Mouse (Mus musculus): ENCODE results near the gene Tspan7.

DNA sequence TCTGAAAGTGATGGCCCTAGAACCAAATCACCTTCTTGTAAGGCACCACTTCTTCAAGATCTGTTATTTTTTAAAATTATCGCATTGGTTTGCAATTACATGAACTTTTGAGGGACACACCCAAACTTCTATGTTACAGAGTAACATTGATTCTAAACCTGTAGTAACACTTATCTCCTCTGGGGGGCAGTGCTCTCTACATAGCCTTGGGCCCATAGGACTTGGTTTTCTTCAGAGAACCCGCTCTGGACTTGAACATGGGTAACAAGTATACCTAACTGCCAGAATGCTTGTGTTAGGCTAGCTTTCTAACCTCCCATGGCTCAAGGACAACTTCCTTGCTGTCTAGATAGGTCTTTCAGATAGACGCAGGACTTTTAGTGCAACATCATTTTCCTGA lies 64.8 kb downstream of the Tspan7 start:
- TF ChIP-seq CTCF (IDR thresholded peaks at IDR 0.05; ENCODE audit: low read depth) (peak; percentile 17), EP300 (IDR thresholded peaks at IDR 0.05; ENCODE audit: low read depth) (no peak)

All from heart, postnatal 0 days (tissue).